Mouse (Mus musculus): ENCODE results near the gene Tagln2.

DNA sequence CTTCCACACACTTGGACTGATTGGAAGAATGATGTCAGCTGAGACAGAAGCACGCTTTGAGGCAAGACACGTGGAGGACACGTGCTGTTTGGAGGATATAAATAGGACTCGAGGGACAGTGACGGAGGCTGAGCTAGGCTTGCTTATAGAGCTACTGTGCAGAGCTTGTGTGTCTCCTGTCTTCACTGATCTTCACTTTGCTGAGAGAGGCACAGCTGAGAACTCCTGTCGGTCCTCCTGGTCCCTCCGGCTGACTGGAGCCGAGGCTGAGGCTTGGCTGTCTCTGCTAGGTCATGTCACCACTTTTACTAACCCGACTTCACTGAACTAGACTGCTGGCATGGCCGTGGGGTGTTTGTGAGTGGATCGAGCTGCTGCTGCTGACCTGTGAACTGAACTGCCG, 23.9 kb downstream of the Tagln2 start:
- no peak for TF ChIP-seq CTCF (conservative IDR thresholded peaks at IDR 0.05; ENCODE audit: low read length)
- TF ChIP-seq POU5F1 (IDR thresholded peaks at IDR 0.05; ENCODE audit: borderline replicate concordance, low read length), result no peak
- no peak for TF ChIP-seq NANOG (IDR thresholded peaks at IDR 0.05; ENCODE audit: borderline replicate concordance, low read length)
